Mouse (Mus musculus) brain, embryonic 14.5 days (tissue): Measurements from ENCODE around the gene Myo3a.

Experiments used
- CTCF ChIP-seq: fragments of 200-500 bp; IDR thresholded peaks from 2 replicates; pipeline ENCODE4 v1.5.1; 2012; ENCODE audit warnings: inconsistent platforms, mild to moderate bottlenecking, moderate library complexity, borderline replicate concordance; ENCODE audit not compliant: insufficient read depth, insufficient read length; ENCODE audit errors: extremely low read depth
- POLR2A ChIP-seq: fragments of 200-500 bp; IDR thresholded peaks from 2 replicates; pipeline ENCODE4 v1.6.1; 2012; ENCODE audit warnings: mild to moderate bottlenecking, inconsistent platforms, borderline replicate concordance; ENCODE audit not compliant: poor library complexity, insufficient read depth, insufficient read length, severe bottlenecking; ENCODE audit errors: extremely low read depth

DNA sequence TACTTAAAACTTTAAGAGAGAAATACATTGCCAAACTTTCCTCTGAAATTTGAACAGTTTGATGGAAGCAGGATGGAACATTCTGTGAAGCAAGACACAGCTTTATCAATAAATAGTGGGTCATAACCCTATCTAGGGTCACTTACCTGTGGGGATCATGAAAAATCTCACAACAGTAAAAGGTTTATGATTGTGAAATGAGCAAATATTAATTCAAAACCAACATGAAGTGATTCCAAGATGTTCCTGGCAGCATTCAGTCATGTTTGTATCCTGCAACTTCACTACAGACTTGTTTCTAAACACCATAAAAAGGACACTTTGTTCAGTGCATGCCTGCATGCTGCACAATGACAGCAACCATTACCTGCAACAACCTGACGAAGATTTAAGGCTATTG, 436.4 kb downstream of the Myo3a start:
- no peak for TF ChIP-seq CTCF
- TF ChIP-seq POLR2A: no peak
